Mouse (Mus musculus) G1E (cell line): ENCODE data around the gene Pnpla2.

Source experiments
- CTCF ChIP-seq: IDR thresholded peaks from 2 replicates; pipeline ENCODE4 v1.5.1; 2012; ENCODE audit warnings: low read depth, low read length, inconsistent platforms, mixed read lengths
- GATA1 ChIP-seq: IDR thresholded peaks from 2 replicates; pipeline ENCODE4 v1.6.1; 2012; ENCODE audit warnings: borderline replicate concordance, low read length, inconsistent platforms, mixed read lengths
- TAL1 ChIP-seq: conservative IDR thresholded peaks from 2 replicates; pipeline ENCODE4 v1.6.1; 2012; ENCODE audit warnings: low read depth, low read length, inconsistent platforms, mixed read lengths

GRCm38 (mm10) chr7:141451928-141452327 is 3.1 kb upstream of the Pnpla2 start:
- no peak for TF ChIP-seq CTCF
- no peak for TF ChIP-seq GATA1
- no peak for TF ChIP-seq TAL1
